Mouse (Mus musculus): ENCODE measurements around the gene Fgf18.

DNA sequence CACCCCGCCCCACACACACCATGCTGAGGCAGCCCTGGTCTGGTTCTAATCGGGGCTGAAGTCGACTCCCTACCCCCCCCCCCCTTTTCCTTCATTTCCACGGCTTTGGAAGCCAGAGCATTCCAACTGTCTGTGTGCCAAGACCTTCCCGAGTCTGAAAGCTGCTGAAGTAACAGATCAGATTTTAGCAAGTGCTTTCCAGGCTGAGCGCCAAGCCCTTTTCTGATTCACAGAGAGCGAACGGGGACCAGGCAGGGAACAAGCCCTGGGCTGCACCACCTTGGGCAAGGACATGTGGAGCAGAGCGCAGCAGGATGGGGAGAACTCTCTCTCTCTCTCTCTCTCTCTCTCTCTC is 1.1 kb downstream of the Fgf18 start:
- no peak for TF ChIP-seq CTCF (IDR thresholded peaks at IDR 0.05)
- TF ChIP-seq EP300 (IDR thresholded peaks at IDR 0.05), result no peak
